Mouse (Mus musculus) left cerebral cortex, postnatal 36 days (tissue): ENCODE results near the gene Ubqln4. TPM values are rescaled to one million over a fixed set of nuclear protein-coding genes. Genes with fewer than 3 reads are reported as not detected.
"Not testable (repeated sequence)": the region's sequence is repeated elsewhere in the genome, so short reads cannot be mapped to it uniquely, and the experiment has no call there.

ENCODE experiments used
- DNase-seq, 2 experiments: peaks; one replicate each; pipeline ENCODE4 v3.0.0; 2021 to 2022; ENCODE audit warnings: low spot score in 2 of 2, mixed read lengths in 1 of 2
- intact Hi-C: fragments of 180-260 bp; cut with DNase I; formaldehyde crosslinking; loops from one replicate; pipeline ENCODE4 v1.15.1; 2025
- total RNA-seq, 2 experiments: library from RNA; stranded (reverse); gene quantifications; 2 replicates each; pipeline ENCODE4 v1.2.3; 2021

Gene Ubqln4
- total RNA-seq, 2 experiments from 2014 or later, result 129 to 137 TPM

DNA sequence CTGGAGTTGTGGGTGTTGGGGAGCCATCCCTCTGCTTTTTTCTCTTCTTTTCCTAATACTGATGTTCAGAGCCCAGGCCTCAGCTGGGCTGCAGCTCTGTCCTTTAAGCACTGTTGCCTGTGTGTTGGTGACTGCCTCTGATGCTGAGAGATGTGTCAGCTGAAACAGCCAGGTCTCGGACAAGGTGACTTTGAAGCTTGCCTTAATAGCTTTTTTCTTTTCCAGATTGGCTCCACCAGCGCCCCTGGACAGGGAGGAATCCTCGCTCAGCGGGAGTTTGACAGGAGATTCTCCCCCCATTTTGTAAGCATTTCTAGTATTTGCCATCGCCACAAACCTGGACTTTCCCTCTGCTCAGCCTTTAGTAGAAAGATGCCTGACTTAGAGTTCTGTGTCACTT lies 33.1 kb downstream of the Ubqln4 start:
- DNase-seq, result no peak
- intact Hi-C loops, result no loop called here

DNA sequence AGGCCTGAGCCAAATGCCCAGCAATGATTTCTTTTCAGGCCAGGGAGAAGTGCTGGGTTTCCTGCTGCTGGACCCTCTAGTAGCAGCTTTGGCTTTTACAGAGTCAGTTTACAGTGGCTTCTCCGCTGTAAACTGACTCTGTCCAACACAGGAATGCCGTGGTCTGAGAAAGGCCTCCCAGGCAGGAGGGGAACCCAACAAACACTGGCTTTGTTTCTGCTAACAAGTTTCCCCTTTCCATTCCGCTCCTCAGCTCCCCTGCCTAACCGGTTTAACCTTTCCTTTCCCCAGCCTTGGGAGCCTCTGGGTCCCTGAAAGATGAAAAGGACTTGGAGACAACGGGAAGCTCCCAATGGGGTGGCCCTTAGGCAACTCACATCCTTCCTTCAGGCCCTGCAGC lies 36.7 kb downstream of the Ubqln4 start:
- DNase-seq, result no peak
- intact Hi-C loops, result loop anchor here (5.0 kb wide), 1 partner anchor 147 kb away; no protein-coding TSS in a partner anchor

DNA sequence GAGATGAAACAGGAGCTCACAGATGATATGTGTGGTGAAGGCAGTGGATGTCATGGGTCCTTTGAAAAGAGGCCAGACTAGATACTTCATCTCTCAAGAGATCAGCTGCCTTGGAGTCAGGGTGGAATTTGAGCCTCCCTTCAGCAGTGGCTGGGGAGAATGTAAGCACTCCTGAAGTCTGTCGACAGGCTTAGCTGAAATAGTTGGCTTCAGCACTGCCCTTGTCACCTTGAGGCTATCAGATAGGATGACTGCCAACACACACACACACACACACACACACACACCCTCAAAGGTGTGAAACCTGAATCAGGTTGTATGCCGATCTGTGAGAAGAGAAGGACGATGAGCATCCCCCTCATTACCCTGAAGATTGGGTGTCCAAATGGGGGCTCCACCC lies 37.5 kb downstream of the Ubqln4 start:
- no peak for DNase-seq
- intact Hi-C loops, result loop anchor here (5.0 kb wide), 1 partner anchor 146 kb away; no protein-coding TSS in a partner anchor

DNA sequence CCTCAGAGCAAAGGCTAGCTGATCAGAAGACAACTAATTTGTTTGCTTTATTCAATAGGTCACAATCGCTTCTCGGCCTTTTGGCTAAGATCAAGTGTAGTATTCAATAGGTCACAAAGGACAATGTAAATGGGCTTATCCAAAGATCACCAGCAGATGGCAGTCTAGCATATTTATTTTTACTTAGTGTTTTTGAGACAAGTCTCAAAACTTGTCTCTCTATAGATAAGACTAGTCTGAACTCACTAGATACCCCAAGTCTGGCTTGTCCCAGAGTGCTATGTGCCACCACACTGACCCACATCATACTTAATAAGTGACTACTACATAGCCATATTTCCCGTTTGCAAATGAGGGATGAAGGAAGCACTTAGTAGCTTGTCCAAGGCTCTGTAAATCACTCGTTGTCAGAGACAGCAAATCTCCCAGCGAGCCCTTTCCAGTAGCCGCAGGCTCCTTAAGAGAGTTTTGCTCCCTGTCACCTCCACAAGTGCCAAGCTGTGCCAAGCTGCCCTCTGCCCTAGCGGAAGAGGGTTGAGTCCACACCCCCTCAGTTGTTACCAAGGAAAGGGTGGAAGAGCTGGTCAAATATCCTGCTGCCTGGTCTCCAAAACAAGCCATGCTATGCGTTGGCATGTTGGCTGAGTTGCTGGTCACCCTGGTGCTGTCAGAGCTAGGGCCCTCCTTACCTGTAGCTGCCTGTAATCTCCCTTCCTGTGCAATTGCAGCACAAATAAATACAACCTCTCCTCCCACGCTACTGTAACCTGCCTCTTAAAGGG lies 38.6 kb downstream of the Ubqln4 start:
- intact Hi-C loops, result loop anchor here (5.0 kb wide), 1 partner anchor 145 kb away; no protein-coding TSS in a partner anchor
- no peak for DNase-seq

DNA sequence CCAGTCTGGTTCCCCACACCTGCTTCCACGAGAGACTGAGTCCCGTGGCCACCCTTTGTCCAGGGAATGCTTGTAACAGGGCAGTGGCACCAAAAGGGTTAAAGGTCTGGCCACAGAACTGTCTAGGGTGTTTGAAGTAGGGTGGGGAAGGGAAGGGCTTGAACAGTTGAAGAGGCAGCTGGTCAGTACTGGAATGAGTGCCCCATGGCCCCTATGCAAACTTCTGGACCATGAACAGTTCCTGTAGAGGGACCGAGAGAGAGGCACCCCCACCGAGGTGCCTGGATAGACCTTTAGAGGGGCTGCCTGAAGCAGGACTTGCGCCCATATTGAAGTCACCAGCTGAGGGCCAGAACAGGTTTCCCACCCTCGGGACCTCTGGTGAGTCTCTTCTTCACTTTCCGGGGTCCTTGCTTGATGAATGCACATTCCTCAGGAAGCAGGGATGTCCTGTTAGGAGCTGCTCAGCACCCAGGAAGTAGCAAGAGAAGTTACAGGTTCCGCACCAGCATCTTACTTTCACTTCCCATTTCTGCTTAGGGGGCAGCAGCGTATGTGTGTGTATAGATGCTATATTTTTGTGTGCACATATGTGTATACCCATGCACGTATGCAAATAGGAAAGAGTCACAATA lies 39.5 kb downstream of the Ubqln4 start:
- DNase-seq, result no peak
- intact Hi-C loops, result loop anchor here (5.0 kb wide), 1 partner anchor 144 kb away; no protein-coding TSS in a partner anchor

DNA sequence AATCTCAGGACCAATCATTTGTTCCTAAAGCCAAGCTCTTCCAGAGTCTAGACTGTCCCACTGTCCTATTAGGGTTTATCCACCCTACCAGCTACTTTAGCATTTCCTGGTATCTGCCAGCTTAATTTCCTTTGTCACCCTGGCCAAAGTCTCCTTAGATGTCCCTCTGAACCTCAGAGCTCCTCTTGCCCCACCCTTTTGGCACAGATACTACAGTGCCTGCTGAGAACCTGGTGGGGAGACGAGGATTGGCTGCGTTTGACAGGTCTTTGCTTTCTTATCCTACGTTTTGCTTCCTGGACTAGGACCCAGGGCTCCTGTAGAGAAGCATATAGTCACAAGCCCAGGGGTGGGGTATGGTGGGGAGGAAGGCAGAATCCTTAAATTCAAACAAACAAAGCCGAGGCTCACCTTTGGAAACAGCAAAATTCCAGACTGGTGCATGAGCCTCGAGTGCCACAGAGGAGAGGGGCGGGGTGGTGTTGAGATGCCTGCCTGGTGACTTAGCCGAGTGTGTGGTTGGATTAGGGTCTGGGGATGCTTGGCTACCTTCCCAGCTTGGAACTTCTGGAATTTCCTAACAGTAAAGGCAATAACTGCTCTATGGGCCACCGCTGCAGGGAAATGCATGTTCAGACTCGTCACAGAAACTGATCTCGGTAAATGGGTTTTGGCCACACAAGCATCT lies 40.5 kb downstream of the Ubqln4 start:
- no peak for DNase-seq
- intact Hi-C loops, result loop anchor here (5.0 kb wide), 1 partner anchor 143 kb away; no protein-coding TSS in a partner anchor

DNA sequence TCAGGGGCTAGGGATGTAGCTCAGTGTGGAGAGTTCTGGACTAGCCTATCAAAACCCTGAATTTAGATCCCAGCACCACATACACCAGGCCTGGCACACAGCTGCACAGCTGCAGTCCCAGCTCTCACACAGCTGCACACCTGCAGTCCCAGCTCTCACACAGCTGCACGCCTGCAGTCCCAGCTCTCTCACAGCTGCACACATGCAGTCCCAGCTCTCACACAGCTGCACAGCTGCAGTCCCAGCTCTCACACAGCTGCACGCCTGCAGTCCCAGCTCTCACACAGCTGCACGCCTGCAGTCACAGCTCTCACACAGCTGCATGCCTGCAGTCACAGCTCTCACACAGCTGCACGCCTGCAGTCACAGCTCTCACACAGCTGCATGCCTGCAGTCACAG lies 43.0 kb downstream of the Ubqln4 start:
- intact Hi-C loops, DNase-seq: not testable (repeated sequence)

DNA sequence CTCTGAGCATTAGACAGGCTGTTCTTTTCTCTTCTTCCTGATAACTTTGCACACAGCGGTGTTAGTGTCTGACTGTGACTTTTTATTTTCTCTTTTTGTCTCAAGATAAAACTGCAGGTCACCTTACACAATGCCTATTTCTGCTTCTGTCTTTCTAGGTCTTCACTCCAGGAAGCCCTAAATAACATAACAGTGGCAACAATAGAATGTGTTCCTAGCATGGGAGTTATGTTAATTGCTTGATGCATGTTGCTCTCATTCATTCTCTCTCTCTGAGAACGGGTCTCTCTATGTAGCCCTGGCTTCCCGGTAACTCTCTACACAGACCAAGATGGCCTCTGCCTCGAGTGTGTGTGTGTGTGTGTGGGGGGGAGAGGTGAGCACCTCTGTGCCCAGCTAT lies 48.9 kb downstream of the Ubqln4 start:
- no peak for DNase-seq
- intact Hi-C loops, result no loop called here

DNA sequence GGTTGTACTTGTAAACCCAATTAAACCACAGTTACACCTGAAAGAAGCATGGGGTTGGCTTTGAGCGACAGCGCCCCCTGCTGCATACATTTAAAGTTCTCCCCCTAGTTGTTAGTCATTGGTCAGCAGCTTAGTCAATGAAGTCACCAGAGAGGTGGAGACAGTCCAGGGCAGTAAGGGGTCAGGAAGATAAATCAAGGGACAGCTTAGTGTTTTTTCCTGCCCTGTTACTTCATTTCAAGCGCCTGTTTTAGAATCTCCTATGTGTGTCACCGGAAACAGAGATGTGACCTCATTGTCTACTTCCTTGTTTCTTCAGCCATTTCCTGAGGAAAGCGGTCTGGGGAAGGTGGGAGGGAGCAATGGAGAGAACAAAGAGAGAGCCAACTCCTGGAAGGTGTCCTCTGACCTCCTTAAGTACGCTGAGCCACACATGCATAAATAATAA lies 50.2 kb downstream of the Ubqln4 start:
- intact Hi-C loops, result no loop called here
- peak in 1 of 2 experiments; percentile 36 for DNase-seq

DNA sequence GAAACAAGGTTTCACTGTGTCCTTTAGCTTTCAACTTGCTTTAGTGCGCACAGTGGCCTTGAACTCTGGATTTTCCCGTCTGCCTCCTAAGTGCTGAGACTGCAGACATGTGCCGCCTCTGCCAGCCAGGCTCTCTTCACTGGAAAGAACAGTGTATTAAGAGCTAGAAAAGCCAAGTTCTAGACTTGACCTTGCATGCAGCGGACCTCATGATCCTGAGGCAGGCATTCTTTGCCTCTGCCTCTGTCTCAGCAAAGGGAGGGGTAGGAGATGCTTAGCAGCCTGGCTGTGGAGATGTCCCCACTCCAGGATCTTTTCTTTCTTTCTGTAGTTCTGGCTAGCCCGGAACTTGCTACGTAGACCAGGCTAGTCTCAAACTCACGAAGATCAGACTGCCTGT lies 51.3 kb downstream of the Ubqln4 start:
- intact Hi-C loops, result no loop called here
- no peak for DNase-seq

DNA sequence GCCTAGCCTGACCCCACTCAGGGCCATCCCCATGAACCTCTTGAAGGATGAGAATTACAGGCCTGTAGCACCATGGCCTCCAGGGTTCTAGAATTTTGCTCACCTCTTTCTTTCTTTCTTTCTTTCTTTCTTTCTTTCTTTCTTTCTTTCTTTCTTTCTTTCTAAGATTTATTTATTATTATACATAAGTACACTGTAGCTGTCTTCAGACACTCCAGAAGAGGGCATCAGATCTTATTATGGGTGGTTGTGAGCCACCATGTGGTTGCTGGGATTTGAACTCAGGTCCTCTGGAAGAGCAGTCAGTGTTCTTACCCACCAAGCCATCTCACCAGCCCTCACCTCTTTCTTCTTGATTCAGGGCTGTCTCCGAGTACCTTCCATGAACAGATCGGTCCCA lies 52.1 kb downstream of the Ubqln4 start, which contains the start of gene Arhgef2:
TSS of gene Arhgef2 (plus strand) at position 301 of the 400 bp plus-strand sequence.
- DNase-seq, intact Hi-C loops: not testable (repeated sequence)

DNA sequence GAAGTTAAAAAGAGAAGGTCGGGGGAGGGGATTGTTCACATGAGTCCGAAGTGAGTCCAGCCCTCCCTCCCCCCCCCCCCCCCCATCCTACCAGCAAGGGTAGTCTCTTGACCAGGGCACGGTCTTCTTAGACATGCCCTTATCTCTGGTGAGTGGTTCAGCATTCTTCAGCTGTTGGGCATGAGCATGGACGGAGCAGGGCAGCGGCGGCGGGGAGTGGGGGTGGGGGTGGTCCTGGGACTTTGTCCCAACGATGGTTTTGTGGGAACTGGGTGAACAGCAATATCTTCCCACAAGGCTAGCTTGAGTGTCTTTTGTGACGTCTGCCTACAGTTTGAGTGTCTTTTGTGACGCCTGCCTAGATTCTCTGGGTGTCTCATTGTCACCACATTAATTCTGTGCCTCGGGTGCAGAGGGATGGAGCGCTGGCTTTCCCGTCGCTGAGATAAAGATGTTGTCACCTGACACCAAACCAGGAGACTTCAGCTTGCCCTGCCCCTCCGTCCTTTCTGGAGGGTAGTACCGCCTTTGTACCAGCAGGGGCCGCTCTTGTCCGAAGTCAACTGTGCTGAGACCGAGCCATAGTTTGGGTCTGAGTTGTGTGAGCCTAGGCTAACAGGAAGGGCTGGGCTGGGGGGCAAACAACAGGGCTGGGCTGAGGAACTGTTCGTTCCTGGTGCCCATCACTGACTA lies 53.7 kb downstream of the Ubqln4 start:
- intact Hi-C loops, result no loop called here
- DNase-seq, result peak; percentile 87 to 89

DNA sequence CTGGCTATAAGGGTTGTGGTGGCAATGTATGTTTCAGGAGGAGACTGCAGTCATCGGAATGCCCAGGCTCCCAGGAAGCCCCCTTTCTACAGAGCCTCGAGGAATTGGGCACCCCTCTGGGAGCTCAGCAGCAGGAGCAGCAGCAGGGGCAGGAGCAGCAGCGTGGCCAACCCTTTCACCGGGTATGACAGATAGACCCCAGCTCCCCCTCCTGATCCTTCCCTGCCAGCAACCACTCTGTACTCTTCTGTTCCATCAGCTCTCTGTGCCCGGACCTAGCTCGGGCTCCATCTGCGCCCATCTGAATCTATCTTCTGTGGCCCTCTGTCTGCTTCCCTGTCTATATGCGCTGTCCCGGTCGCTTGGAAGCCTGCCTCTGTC lies 54.2 kb downstream of the Ubqln4 start:
- no peak for DNase-seq
- intact Hi-C loops, result loop anchor here (1.0 kb wide), 1 partner anchor 31 kb away; no protein-coding TSS in a partner anchor

DNA sequence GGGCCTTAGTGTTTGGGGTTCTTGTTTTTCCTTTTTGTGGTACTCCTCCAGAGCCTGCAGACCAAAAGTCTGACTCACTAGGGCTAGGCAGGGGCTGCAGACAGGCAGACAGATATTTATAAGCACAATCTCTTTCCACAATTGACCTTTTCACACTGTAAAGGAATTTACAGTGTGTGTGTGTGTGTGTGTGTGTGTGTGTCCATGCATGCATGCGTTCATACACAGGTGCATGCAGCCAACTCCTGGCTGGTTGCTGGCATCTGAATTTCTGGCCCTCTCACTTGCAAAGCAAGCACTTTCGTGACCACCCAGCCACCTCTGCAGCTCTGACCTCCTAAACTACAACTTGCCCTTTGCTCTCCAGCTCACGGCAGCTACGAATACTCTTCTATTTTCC lies 55.5 kb downstream of the Ubqln4 start:
- intact Hi-C loops, result no loop called here
- no peak for DNase-seq

DNA sequence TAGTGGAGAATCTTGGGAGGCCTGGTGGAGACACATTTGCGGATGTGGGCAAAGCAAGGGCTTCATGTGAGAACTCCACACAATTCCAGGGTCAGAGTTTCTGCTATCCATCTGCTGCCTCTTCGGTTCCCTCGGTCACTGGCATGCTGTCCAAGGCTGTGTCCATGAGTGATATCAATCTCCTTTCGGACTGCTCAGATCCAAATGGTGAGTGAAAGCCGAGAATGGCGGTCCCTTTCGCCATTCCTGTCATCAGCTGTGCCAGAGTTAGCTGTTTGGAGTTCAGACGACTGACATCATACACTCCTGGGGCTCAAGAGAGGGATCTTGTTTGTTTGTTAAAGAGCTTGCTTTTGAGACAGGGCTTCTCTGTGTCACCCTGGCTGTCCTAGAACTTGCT lies 60.9 kb downstream of the Ubqln4 start:
- intact Hi-C loops, result no loop called here
- no peak for DNase-seq

DNA sequence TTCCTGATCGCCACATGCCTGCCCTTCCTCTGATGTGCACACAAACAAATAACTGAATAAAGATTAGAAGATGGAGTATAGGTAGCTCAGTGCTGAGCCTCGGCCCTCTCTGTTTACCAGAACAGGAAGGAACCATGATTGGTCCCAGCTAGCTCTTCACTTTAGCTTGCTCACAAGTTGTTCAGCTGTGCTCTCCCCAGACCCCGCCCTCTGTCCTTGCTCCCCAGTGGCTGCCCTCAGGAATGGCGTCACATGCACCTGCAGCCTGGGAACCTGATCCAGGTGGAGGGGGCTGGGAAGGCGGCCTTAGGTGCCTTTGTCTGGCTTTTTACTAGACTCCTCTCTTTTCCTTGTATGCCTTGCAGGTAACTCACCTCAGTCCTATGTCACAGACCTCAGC lies 61.6 kb downstream of the Ubqln4 start:
- intact Hi-C loops, result no loop called here
- DNase-seq, result no peak

DNA sequence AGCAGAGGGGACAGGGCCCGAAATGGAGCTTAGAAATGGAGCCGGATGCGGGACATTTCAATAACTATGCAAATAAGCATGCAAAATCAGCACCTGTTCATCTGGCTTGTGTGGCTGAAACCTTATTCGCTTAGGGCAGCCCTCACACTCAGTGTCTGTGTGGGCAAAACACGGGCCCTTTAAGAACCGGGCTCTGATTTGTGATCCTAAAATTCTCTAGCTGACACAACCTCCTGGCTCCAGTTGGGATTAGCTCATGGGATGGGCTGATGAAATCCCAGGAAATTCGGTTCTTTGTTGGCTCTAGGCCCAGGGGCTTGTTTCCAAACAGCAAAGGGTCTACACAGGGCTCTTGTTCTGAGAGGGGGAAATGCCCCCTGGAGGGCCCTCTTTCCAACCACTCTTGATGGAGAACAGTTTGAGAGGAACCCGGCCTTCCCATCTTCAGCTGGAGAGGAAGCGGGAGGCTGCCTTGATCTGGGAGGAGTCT lies 62.4 kb downstream of the Ubqln4 start:
- DNase-seq, result no peak
- intact Hi-C loops, result no loop called here

DNA sequence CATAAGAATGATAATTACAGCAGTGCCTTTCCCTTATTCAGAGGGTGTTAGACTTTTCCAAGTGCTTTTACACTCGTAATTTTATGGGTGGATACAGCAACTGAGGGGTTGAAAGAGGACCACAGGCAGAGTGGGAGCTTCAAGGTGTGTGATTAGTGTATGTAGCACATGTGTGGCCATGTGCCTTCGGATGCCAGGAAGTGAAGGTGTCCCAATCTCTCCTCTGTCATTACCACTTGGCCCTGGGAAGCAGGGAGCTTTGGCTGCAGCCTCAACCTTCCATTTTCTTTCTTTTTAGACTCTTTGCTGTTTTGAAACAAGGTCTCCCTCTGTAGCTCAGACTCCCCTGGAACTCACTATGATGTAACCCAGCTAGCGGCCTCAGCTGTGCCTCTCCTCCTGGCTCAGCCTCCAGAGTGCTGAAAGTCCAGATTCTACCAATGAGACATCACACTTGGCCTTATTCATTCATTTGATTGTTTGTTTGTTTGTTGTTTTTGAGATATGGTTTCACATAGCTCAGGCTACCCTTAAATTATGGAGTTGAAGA lies 63.5 kb downstream of the Ubqln4 start:
- no peak for DNase-seq
- intact Hi-C loops, result no loop called here
